Mouse (Mus musculus): ENCODE measurements around the gene Ssbp3. TPM values are rescaled to one million over a fixed set of nuclear protein-coding genes. Genes with fewer than 3 reads are reported as not detected.

Gene Ssbp3
- polyA plus RNA-seq, 1 experiment, result 94.2 TPM

- H3K36me3 ChIP-seq (ENCODE audit: control insufficient read depth), result peaks cover 87% of the 10 kb centered on the region
- no peaks in the 10 kb centered on the region for H3K9me3 ChIP-seq (ENCODE audit: control insufficient read depth, low read length)
- no peak overlapping the region for H3K4me3 ChIP-seq (replicated peaks)
- peaks cover 16% of the 10 kb centered on the region for H3K4me1 ChIP-seq (ENCODE audit: control insufficient read depth)
- TF ChIP-seq GATA1 (IDR thresholded peaks at IDR 0.05; ENCODE audit: low read length) (no peak), TAL1 (IDR thresholded peaks at IDR 0.05; ENCODE audit: low read length) (no peak)
- H3K27me3 ChIP-seq (ENCODE audit: control insufficient read depth), result no peaks in the 10 kb centered on the region
Observed at GRCm38 (mm10) chr4:107021464-107021863, 111.0 kb downstream of the Ssbp3 start.

- no peaks in the 10 kb centered on the region for H3K27me3 ChIP-seq (ENCODE audit: control insufficient read depth)
- H3K4me1 ChIP-seq (ENCODE audit: control insufficient read depth), result peaks cover 8% of the 10 kb centered on the region; the same call in 1 of the 2 replicates
- no peak for TF ChIP-seq TAL1 (IDR thresholded peaks at IDR 0.05; ENCODE audit: low read length)
- TF ChIP-seq GATA1 (IDR thresholded peaks at IDR 0.05; ENCODE audit: low read length), result no peak
- H3K36me3 ChIP-seq (ENCODE audit: control insufficient read depth), result peaks cover 89% of the 10 kb centered on the region
- H3K4me3 ChIP-seq (replicated peaks), result no peak overlapping the region
- no peaks in the 10 kb centered on the region for H3K9me3 ChIP-seq (ENCODE audit: control insufficient read depth, low read length)
Observed at GRCm38 (mm10) chr4:107024899-107025298, 114.4 kb downstream of the Ssbp3 start.

GRCm38 (mm10) chr4:107025369-107025768 lies 114.9 kb downstream of the Ssbp3 start:
- no peak overlapping the region for H3K4me3 ChIP-seq (replicated peaks)
- H3K36me3 ChIP-seq (ENCODE audit: control insufficient read depth), result peaks cover 90% of the 10 kb centered on the region
- H3K4me1 ChIP-seq (ENCODE audit: control insufficient read depth), result peaks cover 8% of the 10 kb centered on the region; the same call in 1 of the 2 replicates
- H3K27me3 ChIP-seq (ENCODE audit: control insufficient read depth), result no peaks in the 10 kb centered on the region
- no peaks in the 10 kb centered on the region for H3K9me3 ChIP-seq (ENCODE audit: control insufficient read depth, low read length)
- no peak for TF ChIP-seq TAL1 (IDR thresholded peaks at IDR 0.05; ENCODE audit: low read length)
- no peak for TF ChIP-seq GATA1 (IDR thresholded peaks at IDR 0.05; ENCODE audit: low read length)

GRCm38 (mm10) chr4:107026451-107026850 lies 116.0 kb downstream of the Ssbp3 start:
- Histone ChIP-seq H3K36me3 (ENCODE audit: control insufficient read depth) (peaks cover 93% of the 10 kb centered on the region), H3K4me1 (ENCODE audit: control insufficient read depth) (peaks cover 5% of the 10 kb centered on the region; the same call in 1 of the 2 replicates), H3K4me3 (replicated peaks) (no peak overlapping the region), H3K9me3 (ENCODE audit: control insufficient read depth, low read length) (no peaks in the 10 kb centered on the region), H3K27me3 (ENCODE audit: control insufficient read depth) (no peaks in the 10 kb centered on the region)
- TF ChIP-seq TAL1 (IDR thresholded peaks at IDR 0.05; ENCODE audit: low read length) (no peak), GATA1 (IDR thresholded peaks at IDR 0.05; ENCODE audit: low read length) (no peak)

- H3K4me3 ChIP-seq (replicated peaks), result no peak overlapping the region
- H3K9me3 ChIP-seq (ENCODE audit: control insufficient read depth, low read length), result no peaks in the 10 kb centered on the region
- H3K27me3 ChIP-seq (ENCODE audit: control insufficient read depth), result no peaks in the 10 kb centered on the region
- no peaks in the 10 kb centered on the region; the same call in none of the 2 replicates for H3K4me1 ChIP-seq (ENCODE audit: control insufficient read depth)
- no peak for TF ChIP-seq GATA1 (IDR thresholded peaks at IDR 0.05; ENCODE audit: low read length)
- TF ChIP-seq TAL1 (IDR thresholded peaks at IDR 0.05; ENCODE audit: low read length), result no peak
- peaks cover 99% of the 10 kb centered on the region for H3K36me3 ChIP-seq (ENCODE audit: control insufficient read depth)
Observed at GRCm38 (mm10) chr4:107035689-107036088, 125.2 kb downstream of the Ssbp3 start.

- no peaks in the 10 kb centered on the region for H3K9me3 ChIP-seq (ENCODE audit: control insufficient read depth, low read length)
- no peaks in the 10 kb centered on the region for H3K4me1 ChIP-seq (ENCODE audit: control insufficient read depth)
- H3K4me3 ChIP-seq (replicated peaks), result no peak overlapping the region
- TF ChIP-seq TAL1 (IDR thresholded peaks at IDR 0.05; ENCODE audit: low read length) (no peak), GATA1 (IDR thresholded peaks at IDR 0.05; ENCODE audit: low read length) (no peak)
- H3K36me3 ChIP-seq (ENCODE audit: control insufficient read depth), result peaks cover 99% of the 10 kb centered on the region
- H3K27me3 ChIP-seq (ENCODE audit: control insufficient read depth), result no peaks in the 10 kb centered on the region
Observed at GRCm38 (mm10) chr4:107036985-107037384, 126.5 kb downstream of the Ssbp3 start.

- no peak overlapping the region for H3K4me3 ChIP-seq (replicated peaks)
- H3K4me1 ChIP-seq (ENCODE audit: control insufficient read depth), result no peaks in the 10 kb centered on the region
- TF ChIP-seq TAL1 (IDR thresholded peaks at IDR 0.05; ENCODE audit: low read length) (no peak), GATA1 (IDR thresholded peaks at IDR 0.05; ENCODE audit: low read length) (no peak)
- H3K36me3 ChIP-seq (ENCODE audit: control insufficient read depth), result peaks cover 99% of the 10 kb centered on the region
- no peaks in the 10 kb centered on the region for H3K9me3 ChIP-seq (ENCODE audit: control insufficient read depth, low read length)
- H3K27me3 ChIP-seq (ENCODE audit: control insufficient read depth), result no peaks in the 10 kb centered on the region
Observed at GRCm38 (mm10) chr4:107038303-107038702, 127.8 kb downstream of the Ssbp3 start.

GRCm38 (mm10) chr4:107039270-107039669 lies 128.8 kb downstream of the Ssbp3 start:
- Histone ChIP-seq H3K4me1 (ENCODE audit: control insufficient read depth) (no peaks in the 10 kb centered on the region), H3K36me3 (ENCODE audit: control insufficient read depth) (peaks cover 99% of the 10 kb centered on the region), H3K27me3 (ENCODE audit: control insufficient read depth) (no peaks in the 10 kb centered on the region), H3K9me3 (ENCODE audit: control insufficient read depth, low read length) (no peaks in the 10 kb centered on the region), H3K4me3 (replicated peaks) (no peak overlapping the region)
- TF ChIP-seq GATA1 (IDR thresholded peaks at IDR 0.05; ENCODE audit: low read length), result no peak
- no peak for TF ChIP-seq TAL1 (IDR thresholded peaks at IDR 0.05; ENCODE audit: low read length)

GRCm38 (mm10) chr4:107042304-107042703 lies 131.8 kb downstream of the Ssbp3 start:
- H3K36me3 ChIP-seq (ENCODE audit: control insufficient read depth), result peaks cover 99% of the 10 kb centered on the region

GRCm38 (mm10) chr4:107045188-107045587 lies 134.7 kb downstream of the Ssbp3 start:
- TF ChIP-seq GATA1 (IDR thresholded peaks at IDR 0.05; ENCODE audit: low read length), result no peak
- TF ChIP-seq TAL1 (IDR thresholded peaks at IDR 0.05; ENCODE audit: low read length), result no peak
- Histone ChIP-seq H3K4me3 (replicated peaks) (no peak overlapping the region), H3K9me3 (ENCODE audit: control insufficient read depth, low read length) (no peaks in the 10 kb centered on the region), H3K36me3 (ENCODE audit: control insufficient read depth) (peaks cover 94% of the 10 kb centered on the region), H3K4me1 (ENCODE audit: control insufficient read depth) (no peaks in the 10 kb centered on the region), H3K27me3 (ENCODE audit: control insufficient read depth) (no peaks in the 10 kb centered on the region)

More at GRCm38 (mm10) chr4:107042304-107042703, 131.8 kb downstream of the Ssbp3 start:
- no peak for TF ChIP-seq GATA1 (IDR thresholded peaks at IDR 0.05; ENCODE audit: low read length)
- no peak for TF ChIP-seq TAL1 (IDR thresholded peaks at IDR 0.05; ENCODE audit: low read length)
- Histone ChIP-seq H3K4me1 (ENCODE audit: control insufficient read depth) (no peaks in the 10 kb centered on the region), H3K4me3 (replicated peaks) (no peak overlapping the region), H3K9me3 (ENCODE audit: control insufficient read depth, low read length) (no peaks in the 10 kb centered on the region), H3K27me3 (ENCODE audit: control insufficient read depth) (no peaks in the 10 kb centered on the region)

Data from erythroblast, embryonic 14.5 days (primary cell).